Mouse (Mus musculus) right cerebral cortex, adult 18-20 months (tissue): ENCODE results near the gene Magi2.
"Not testable (repeated sequence)": the region's sequence is repeated elsewhere in the genome, so short reads cannot be mapped to it uniquely, and the experiment has no call there.

Experiments
- DNase-seq: peaks from one replicate; pipeline ENCODE4 v3.0.0; 2022; ENCODE audit warnings: mixed read lengths

The Magi2 gene

DNA sequence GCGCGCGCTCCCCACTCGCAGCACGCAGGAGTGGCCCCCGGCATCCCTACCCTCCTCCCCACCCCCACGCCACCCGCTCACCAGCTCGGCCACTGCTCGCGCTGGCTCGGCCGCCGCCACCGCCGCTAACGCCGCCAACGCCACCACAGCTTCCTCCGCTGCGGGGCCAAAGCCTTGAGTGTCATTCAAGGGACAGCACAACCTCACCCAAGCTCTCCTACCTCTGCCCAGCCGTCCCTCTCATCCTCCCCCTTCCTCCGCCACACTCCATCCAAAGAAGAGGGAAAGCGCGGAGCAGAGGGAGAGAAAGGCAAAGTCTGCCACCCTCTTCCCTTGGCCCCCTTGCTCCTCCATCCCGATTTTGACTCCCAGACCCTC, at the start of gene Magi2:
Gene Magi2 (plus strand): TSS at position 171 of the 378 bp plus-strand sequence.
- no peak for DNase-seq

GRCm38 (mm10) chr5:19178594-19178993, 48.2 kb upstream of the Magi2 start:
- no peak for DNase-seq

DNA sequence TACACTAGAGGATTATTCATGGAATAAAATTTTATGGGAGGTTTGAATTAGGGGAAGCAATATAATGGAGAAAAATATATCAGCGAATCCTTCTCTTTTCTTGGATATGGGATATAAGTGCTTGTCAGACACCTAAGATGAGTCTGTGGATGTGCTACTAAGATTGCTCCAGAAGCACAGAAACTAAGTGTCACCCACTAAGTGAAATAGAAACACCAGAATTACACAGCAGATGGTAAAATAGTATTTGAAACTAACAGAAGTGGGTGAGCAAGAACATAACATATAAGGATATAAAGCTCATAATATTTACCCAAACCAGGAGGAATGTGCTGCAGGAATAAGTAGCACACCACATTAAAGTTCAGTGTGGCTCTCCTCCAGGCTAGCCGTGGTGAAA, 40.7 kb upstream of the Magi2 start:
- DNase-seq, result no peak

DNA sequence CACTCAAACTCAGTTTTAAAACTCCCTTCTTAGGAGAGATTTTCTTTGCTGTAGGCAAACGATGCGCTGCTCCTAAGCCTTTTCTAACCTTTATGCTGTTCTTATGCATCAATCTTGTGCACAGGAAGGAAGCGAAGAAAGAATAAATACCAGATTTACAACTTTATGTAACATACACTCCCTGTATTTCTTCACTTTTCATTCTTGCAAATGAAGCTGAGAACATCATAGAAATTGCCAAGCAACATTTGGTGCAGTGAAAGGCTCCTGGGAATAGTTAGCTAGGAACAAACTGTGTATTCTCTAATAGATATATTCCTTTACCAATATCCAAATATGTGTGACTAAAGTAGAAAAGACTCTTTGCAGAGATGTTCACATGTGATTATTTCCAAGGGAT, 15.2 kb upstream of the Magi2 start:
- no peak for DNase-seq

GRCm38 (mm10) chr5:19226144-19226865, 531 bp upstream of the Magi2 start:
- DNase-seq, result peak; percentile 89

DNA sequence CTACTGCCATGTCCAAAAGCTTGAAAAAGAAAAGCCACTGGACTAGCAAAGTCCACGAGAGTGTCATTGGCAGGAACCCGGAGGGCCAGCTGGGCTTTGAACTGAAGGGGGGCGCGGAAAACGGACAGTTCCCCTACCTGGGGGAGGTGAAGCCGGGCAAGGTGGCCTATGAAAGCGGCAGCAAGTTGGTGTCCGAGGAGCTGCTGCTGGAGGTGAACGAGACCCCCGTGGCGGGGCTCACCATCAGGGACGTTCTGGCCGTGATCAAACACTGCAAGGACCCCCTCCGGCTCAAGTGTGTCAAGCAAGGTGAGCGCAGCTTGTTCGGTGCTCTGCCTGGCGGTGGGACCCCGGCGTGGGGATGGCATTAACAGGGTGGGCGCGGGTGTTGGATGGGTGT, 445 bp downstream of the Magi2 start:
- peak; percentile 7 for DNase-seq

DNA sequence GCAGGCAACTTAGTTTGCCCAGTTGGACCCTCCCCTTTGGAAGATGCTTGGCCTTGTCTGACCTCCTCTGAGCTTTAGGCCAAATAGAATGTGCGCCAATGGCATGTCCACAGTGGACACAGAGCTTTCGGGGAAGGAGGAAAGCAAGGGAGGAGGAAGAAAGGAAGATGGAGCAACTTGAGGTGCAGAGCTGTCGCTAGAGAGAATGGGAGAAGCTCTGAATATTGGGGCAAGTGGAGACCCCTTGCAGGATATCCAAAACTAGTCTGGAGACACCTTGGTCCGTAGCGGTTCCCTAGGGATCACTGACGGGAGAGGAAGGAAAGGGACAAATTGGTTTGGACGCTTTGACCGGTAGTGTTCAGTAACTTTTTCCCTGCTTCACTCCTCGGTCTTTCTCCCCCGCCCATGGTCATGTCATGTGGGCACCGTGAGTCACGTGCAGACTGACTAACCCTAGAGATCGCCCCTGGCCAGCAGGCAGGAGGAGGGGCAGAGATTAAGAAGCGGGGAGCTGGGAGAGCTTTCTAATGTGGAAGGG, 1.0 kb downstream of the Magi2 start:
- DNase-seq, result peak; percentile 75

DNA sequence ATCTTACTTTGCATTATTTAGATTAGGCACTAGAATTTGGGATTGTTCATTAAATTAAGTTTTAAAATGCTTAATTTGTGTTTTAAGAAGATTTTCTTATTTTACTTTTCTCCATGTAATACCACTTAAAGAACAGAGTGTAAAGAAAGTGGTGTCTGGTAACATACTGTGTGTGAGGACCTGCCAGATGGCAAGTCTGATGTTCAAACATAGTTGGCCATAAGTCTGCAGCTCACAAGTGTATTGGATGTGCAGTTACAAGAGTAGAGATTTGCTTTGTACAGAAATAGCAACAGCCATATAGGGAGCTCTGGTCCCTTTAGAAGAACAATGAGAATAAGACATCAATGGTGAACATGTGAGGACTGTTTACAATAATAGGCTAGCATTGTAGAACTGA, 15.0 kb downstream of the Magi2 start:
- DNase-seq, result peak; percentile 37

DNA sequence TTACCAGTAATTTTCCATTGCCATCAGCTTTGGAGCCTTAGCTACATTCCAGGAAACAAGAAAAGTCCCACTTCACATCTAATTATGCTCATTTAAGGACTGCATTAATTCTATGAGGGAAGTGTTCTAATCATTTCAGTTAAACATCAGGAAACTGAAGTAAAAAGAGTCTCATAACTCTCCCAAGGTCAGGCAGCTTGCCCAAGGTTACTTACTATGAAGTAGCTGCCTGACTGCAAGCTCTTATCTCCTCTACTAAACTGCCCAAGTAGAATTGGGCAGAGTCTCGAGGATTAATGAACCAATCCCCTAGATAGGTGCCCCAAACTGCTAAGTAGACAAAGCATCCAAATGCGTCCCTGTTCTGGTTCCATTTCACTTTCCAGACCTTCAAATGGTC, 19.6 kb downstream of the Magi2 start:
- DNase-seq, result no peak

DNA sequence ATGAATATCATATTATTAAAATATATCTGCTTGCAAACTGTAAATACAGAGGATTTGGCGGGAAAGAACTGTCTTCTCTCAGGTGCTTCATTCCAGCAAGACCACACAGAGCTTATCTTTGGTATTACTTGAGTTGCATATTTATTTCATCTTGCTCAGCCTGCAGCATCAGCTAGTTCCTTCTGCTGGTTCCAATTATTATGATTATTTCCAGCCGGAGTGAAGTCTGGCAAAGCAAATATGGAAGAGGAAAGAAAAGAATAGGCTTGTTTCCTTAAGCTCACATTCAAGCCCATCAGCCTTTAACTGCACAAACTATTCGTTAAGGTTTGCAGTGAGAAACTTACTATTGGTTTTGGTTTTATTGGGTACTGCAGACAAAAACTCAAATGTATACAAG, 20.4 kb downstream of the Magi2 start:
- no peak for DNase-seq

- DNase-seq, result no peak
Measured at GRCm38 (mm10) chr5:19262816-19263215, 36.0 kb downstream of the Magi2 start.

GRCm38 (mm10) chr5:19264627-19265026, 37.8 kb downstream of the Magi2 start:
- no peak for DNase-seq

- DNase-seq, result no peak
Measured at GRCm38 (mm10) chr5:19292581-19292980, 65.7 kb downstream of the Magi2 start.

GRCm38 (mm10) chr5:19306656-19307055, 79.8 kb downstream of the Magi2 start:
- no peak for DNase-seq

- DNase-seq, result no peak
Measured at GRCm38 (mm10) chr5:19309870-19310269, 83.0 kb downstream of the Magi2 start.

DNA sequence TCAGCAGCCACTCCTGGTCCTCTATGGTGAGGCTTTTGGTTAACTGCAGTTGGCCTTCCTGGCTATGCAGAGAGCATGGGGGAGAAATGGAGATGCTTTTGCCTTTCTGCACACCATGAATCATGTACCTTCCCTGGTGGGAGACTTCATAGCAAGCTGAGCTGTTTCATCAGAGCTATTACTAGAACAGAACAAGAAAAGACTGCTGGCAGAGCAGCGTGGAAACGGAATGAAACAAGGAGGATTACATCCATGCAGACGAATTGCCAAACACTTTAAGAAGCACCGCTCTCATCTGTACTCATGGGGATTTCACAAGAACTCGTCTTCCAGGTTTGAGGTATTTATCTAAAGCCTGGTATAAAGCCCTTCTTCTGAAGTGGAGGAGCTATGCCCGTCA, 95.7 kb downstream of the Magi2 start:
- peak; percentile 19 for DNase-seq

DNA sequence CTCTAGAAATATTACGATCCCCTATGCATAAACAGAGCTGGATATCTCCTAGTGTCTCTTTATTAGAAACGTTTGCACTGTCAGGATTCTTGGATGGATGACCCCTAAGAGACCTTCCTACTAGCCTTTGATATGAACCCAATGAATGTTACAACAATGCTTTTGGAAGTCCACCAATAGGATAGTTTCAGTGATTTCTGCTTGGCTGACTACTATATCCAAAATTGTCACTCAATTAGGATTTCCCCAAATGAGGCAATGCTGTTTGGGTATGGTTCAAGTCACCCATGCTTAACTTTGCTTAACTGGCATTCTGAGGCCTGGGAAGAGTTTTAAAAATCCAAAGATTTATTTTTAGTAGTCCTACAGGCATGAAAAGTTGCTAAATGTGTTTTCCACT, 110.7 kb downstream of the Magi2 start:
- no peak for DNase-seq

DNA sequence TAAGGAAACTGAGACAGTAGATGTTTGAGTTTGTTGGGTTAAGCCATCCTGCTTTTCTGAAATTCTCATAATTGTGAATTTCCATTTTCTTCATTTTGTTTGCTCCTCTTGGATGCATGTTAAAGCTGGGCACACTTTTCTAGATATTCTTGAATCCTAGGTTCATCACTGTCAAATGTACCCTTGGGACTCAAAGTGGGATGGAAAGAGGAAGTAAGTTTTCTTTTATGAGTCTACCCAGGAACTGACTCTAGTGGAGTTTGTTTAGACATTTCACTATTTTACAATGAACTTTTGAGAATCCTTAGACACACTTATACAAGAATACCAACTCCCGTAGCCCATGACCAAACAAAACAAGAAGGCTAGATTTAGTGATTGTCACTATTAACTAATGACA, 141.3 kb downstream of the Magi2 start:
- no peak for DNase-seq

- no peak for DNase-seq
Measured at GRCm38 (mm10) chr5:19395876-19396275, 169.0 kb downstream of the Magi2 start.

DNA sequence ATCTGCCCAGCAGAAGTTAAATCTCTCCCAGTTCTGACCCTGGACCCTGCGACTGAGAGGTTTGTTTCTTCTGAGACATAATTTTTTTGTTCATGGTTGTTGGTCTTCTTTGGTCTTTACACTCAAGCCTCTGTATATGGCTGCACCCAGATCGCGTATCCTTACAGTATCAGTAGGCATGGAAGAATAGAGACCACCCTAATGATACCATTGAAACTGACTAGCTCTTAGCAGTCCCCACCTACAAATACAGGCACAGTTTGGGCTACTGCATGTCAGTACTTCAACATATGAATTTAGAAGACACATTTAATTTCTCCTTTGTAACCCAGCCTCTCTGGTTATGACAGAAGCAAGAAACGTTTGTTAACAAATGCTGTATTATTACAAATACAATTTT, 173.5 kb downstream of the Magi2 start:
- DNase-seq, result no peak

GRCm38 (mm10) chr5:19400738-19401408, 174.0 kb downstream of the Magi2 start:
- peak; percentile 8 for DNase-seq

- DNase-seq, result not testable (repeated sequence)
Measured at GRCm38 (mm10) chr5:19404268-19404667, 177.4 kb downstream of the Magi2 start.

DNA sequence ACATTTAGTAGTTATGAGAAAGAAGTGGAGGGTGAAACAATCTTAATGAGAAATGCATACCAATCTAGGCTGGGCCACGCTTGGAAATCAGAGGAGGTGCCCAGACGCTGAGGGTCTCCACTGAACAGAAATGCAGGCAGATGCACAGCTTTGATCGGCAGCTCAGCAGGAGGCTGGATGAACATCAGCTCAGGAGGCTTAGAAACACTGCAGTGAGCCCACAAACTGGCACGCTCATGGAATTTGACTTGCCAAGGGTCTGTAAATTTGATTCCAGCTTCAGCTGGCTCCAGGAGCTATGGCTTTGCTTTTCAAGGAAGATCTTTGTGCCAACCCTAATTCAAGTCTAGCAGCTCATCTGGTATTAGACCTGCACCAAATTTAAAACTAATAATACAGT, 187.7 kb downstream of the Magi2 start:
- no peak for DNase-seq

DNA sequence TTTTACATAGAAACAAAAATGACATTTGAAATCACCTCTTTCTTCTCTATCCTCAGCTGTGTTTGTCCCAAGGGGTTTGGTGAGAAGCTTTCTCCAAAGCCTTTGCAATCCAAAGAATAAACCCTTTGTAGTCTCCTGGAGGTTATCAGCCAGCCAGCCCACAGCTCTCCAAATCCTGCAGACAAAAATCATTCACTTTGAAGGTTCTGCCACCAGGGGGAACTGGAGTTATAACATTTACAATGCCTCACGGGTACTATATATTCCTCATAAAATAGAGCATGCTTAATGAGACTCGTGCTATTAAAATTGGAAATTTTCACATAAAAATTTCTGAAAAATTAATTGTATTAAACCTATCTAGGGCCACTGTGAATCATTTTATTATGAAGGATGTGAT, 202.5 kb downstream of the Magi2 start:
- peak; percentile 69 for DNase-seq
